Mouse (Mus musculus) C2C12 (cell line): Measurements from ENCODE around the gene Atp6v0d1.
A peak's percentile ranks its signal among the peaks of the same experiment; 100 is the strongest.

Source experiments
- CTCF ChIP-seq: IDR thresholded peaks from one replicate; pipeline ENCODE4 v1.5.1; 2011; ENCODE audit not compliant: control insufficient read depth, insufficient read depth, insufficient read length
- FOSL1 ChIP-seq: IDR thresholded peaks from one replicate; pipeline ENCODE4 v1.8.0; 2011; ENCODE audit warnings: mild to moderate bottlenecking, low read length; ENCODE audit not compliant: poor library complexity, insufficient read depth, severe bottlenecking
- MAX ChIP-seq: IDR thresholded peaks from one replicate; pipeline ENCODE4 v1.6.1; 2011; ENCODE audit warnings: mild to moderate bottlenecking, control low read depth
- MYOD1 ChIP-seq: IDR thresholded peaks from one replicate; pipeline ENCODE4 v1.6.1; 2011; ENCODE audit warnings: low read depth; ENCODE audit not compliant: control insufficient read depth, insufficient read length
- USF1 ChIP-seq: IDR thresholded peaks from one replicate; pipeline ENCODE4 v1.6.1; 2011; ENCODE audit warnings: low read depth, mild to moderate bottlenecking, control low read depth, moderate library complexity

GRCm38 (mm10) chr8:105495350-105496302 lies 70.2 kb downstream of the Atp6v0d1 start:
- TF ChIP-seq MAX (no peak), USF1 (peak; percentile 53), CTCF (no peak), MYOD1 (no peak), FOSL1 (no peak)
